Mouse (Mus musculus) forebrain, embryonic 16.5 days (tissue): ENCODE measurements at regions not wholly inside any gene's neighbourhood (a gene's known extent, or its start where the extent isn't known, plus 50 kb on each side); places are given as distances from the start of the nearest gene placed in this dataset.

Experiments used
- ATAC-seq: fragments of 200-750 bp; cut with Nextera tagmentation; 2 replicates; pipeline ENCODE4 v1.8.0; 2017; ENCODE audit warnings: mild to moderate bottlenecking, moderate library complexity
- H3K27ac ChIP-seq: fragments of 300-500 bp; sonication (generic); 2 replicates; pipeline ENCODE4 v1.5.1; 2014; ENCODE audit warnings: low read length, control low read depth
- H3K27me3 ChIP-seq: fragments of 300-500 bp; sonication (generic); replicated peaks from 2 replicates; pipeline ENCODE4 v1.6.1; 2014; ENCODE audit warnings: low read length; ENCODE audit not compliant: control insufficient read depth, insufficient read depth
- H3K36me3 ChIP-seq: fragments of 300-500 bp; sonication (generic); 2 replicates; pipeline ENCODE4 v1.6.1; 2014; ENCODE audit not compliant: control insufficient read depth, insufficient read depth
- H3K4me1 ChIP-seq: fragments of 300-500 bp; sonication (generic); replicated peaks from 2 replicates; pipeline ENCODE4 v1.6.1; 2014; ENCODE audit warnings: low read length; ENCODE audit not compliant: control insufficient read depth, insufficient read depth
- H3K4me2 ChIP-seq: fragments of 300-500 bp; sonication (generic); 2 replicates; pipeline ENCODE4 v1.6.1; 2014; ENCODE audit warnings: mild to moderate bottlenecking, low read length, control low read depth
- H3K4me3 ChIP-seq: fragments of 300-500 bp; sonication (generic); replicated peaks from 2 replicates; pipeline ENCODE4 v1.5.1; 2014; ENCODE audit warnings: mild to moderate bottlenecking, low read length, control low read depth
- H3K9ac ChIP-seq: fragments of 300-500 bp; sonication (generic); replicated peaks from 2 replicates; pipeline ENCODE4 v1.6.1; 2014; ENCODE audit warnings: low read depth, low read length, control low read depth
- H3K9me3 ChIP-seq: fragments of 300-500 bp; sonication (generic); 2 replicates; pipeline ENCODE4 v1.6.1; 2016; ENCODE audit warnings: low read length; ENCODE audit not compliant: control insufficient read depth
- WGBS: fragments of 180-500 bp; shearing (Covaris S2); extraction: QIAGEN DNeasy Blood & Tissue Kit; methylation state at CpG from one replicate; pipeline ENCODE4 v1.1.7; 2014; 5-methylcytosine and 5-hydroxymethylcytosine counted together

DNA sequence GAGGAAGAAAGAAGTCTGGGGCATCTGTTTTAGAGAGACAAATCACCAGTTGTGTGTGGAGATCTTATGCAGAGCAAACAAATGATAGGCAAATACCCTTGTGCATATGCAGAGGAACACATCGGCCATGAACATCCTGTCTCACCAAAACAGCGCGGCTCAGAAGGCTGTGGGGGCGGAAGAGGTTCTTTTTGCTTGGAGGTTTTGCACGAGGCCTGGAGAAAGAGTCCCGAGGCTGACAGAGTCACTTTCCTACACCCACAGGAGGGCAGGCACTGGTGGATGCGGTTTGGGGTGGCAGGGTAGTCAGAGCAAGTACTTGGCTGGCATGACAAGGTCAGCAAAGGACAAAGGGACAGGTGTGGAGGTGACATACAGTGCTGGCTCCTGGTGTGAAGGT lies 77.4 kb upstream of the Zfp831 start:
- Histone ChIP-seq H3K9me3 (no peaks in the 10 kb centered on the region), H3K9ac (no peak overlapping the region), H3K27me3 (no peaks in the 10 kb centered on the region), H3K4me1 (peaks cover 3% of the 10 kb centered on the region; the same call in 1 of the 2 replicates), H3K4me3 (no peak overlapping the region), H3K4me2 (no peak overlapping the region), H3K36me3 (no peaks in the 10 kb centered on the region), H3K27ac (no peak overlapping the region)
- WGBS: 85% methylated on average over 7 of the region's 7 CpGs
- no peak for ATAC-seq

DNA sequence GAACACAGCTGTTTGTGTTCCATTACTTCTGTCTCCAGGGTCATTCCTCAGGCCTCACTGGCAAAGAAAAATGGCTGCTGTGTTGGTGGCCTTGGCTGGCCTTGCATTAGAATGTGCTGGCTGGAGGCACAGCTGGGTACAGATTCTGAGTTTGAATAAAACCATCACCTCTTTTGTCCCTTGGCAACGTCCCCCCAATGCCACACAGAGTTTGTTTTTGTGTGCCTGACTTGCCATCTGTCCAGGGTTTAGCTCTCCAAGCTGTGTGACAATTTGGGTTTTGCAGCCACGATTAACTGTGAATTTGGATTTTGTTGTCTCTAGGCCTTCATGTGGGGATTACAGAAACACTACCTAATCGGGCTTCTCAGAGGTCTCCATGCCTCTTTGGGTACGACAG lies 76.6 kb upstream of the Zfp831 start:
- Histone ChIP-seq H3K4me3 (no peak overlapping the region), H3K4me1 (peaks cover 3% of the 10 kb centered on the region; the same call in 1 of the 2 replicates), H3K9me3 (no peaks in the 10 kb centered on the region), H3K36me3 (no peaks in the 10 kb centered on the region), H3K27ac (no peak overlapping the region), H3K9ac (no peak overlapping the region), H3K4me2 (no peak overlapping the region), H3K27me3 (no peaks in the 10 kb centered on the region)
- ATAC-seq: no peak
- WGBS: 46% methylated on average over 4 of the region's 4 CpGs

DNA sequence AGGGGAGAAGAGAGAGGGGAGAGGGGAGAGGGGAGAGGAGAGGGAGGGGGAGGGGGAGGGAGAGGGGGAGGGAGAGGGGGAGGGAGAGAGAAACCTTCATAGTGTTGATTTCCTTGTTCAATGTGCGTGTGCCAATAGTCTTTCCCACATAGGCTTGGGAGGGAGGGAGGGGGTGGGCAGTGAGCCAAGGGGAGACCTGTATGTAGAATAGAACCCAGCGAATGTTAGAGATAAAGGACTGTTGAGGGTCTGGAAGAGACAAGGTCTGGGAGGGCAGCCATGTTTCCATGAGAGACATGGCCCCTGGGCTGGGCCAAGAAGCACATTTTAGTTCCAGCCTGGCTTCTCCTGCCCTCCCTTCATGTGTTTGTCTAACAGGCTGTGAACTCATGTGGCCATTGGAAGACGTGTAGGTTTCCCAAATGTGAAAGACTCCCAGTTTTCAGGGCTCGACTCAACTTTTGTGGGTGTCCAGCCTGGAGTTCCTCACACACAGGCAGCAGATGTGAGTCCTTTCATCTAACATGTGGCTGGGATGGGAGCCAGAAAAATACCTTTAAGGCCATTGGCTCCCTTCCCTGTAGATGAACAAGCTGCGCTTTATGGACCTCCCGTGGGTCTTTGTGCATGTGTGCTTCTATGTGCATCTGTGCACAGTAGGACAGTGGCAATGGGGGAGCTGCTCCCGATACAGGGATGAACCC lies 68.4 kb upstream of the Zfp831 start:
- Histone ChIP-seq H3K9me3 (no peaks in the 10 kb centered on the region), H3K4me2 (no peak overlapping the region), H3K27me3 (no peaks in the 10 kb centered on the region), H3K9ac (no peak overlapping the region), H3K4me1 (no peaks in the 10 kb centered on the region), H3K36me3 (no peaks in the 10 kb centered on the region), H3K27ac (no peak overlapping the region), H3K4me3 (no peak overlapping the region)
- ATAC-seq: no peak
- WGBS: 69% methylated on average over 7 of the region's 7 CpGs

DNA sequence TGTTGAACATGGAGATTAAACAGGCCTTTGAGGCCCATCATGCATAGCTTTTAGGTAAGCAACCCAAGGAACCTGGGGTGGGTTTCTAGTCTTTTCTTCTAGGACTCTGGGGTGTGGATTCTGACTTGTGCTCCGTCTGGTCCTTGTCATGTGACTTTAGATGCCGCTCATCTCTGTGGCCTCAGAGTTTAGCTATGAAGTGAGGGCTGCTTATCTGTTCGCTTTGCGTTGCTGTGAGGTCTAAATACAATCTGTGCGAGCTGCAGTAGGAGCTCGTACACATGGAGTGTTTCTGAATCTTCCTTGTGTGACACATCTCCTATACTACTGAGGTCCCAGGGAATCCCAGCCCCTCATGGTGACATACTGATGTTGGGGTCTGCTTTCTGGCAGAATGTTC lies 67.8 kb upstream of the Zfp831 start:
- H3K4me1 ChIP-seq: no peaks in the 10 kb centered on the region
- no peak overlapping the region for H3K4me2 ChIP-seq
- ATAC-seq: no peak
- H3K9me3 ChIP-seq: no peaks in the 10 kb centered on the region
- H3K36me3 ChIP-seq: no peaks in the 10 kb centered on the region
- 96% methylated on average over 6 of the region's 6 CpGs for WGBS
- H3K9ac ChIP-seq: no peak overlapping the region
- H3K27me3 ChIP-seq: no peaks in the 10 kb centered on the region
- no peak overlapping the region for H3K4me3 ChIP-seq
- no peak overlapping the region for H3K27ac ChIP-seq

DNA sequence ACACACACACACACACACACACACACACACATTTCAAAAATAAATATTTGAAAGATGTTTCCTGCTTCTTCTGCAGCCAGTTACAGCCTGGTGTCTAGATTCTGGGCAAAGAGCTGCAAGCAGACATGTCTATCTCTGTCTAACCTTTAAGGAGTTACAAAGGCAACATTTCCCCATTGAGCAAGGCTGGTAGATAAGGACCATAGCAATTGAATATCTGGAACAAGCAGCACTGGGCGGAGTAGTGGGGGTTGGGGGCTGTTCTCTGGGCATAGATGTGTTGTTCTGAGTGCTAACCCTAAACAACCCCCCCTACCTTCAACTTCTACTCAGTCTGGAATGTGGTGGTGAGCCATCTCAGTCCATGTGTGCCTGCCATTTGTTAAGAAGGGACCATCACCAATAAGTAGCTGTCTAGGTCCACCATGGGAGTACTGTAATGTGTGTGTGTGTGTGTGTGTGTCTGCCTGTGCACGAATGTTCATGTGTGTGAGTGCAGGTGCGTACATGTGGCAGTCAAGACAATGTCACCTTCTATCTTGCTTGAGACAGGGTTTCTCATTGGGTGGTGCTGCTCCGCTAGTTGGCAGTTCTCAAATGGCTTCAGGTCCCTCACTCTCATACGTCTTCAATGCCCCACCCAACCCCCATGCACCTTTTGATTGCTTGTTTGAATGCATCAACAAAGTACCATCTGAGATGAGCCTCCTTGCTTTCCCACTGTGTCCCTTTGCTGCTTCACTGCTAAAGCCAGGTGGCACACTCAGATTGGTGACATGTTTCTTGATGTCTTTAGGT lies 62.2 kb upstream of the Zfp831 start:
- H3K9ac ChIP-seq: no peak overlapping the region
- ATAC-seq: no peak
- 91% methylated on average over 5 of the region's 5 CpGs for WGBS

DNA sequence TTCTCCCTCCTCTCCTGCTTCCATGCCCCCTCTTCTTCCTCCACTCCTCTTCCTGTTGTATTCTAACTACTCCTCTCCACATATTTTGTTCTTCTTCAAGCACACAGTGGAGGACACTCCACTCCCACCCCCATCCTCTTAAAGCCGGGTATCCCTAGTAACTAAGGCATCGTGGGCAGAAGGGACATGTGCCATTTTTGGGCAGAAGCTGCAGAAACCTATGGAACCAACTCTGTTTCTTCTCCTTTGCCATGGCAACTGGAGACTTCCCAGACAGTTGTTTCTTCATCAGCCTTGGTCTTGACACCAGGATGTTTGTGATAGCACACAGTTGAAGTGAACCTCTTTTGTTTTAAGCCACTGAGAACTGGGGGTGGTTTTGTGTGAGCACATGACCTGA lies 59.1 kb upstream of the Zfp831 start:
- Histone ChIP-seq H3K4me2 (no peak overlapping the region), H3K4me1 (no peaks in the 10 kb centered on the region)
- WGBS: 82% methylated on average over 2 of the region's 2 CpGs

More for the DNA sequence above, 62.2 kb upstream of the Zfp831 start:
- Histone ChIP-seq H3K4me2 (no peak overlapping the region), H3K27me3 (no peaks in the 10 kb centered on the region), H3K4me1 (no peaks in the 10 kb centered on the region), H3K36me3 (no peaks in the 10 kb centered on the region), H3K4me3 (no peak overlapping the region), H3K27ac (no peak overlapping the region), H3K9me3 (no peaks in the 10 kb centered on the region)

More for the DNA sequence above, 59.1 kb upstream of the Zfp831 start:
- Histone ChIP-seq H3K27me3 (no peaks in the 10 kb centered on the region), H3K36me3 (no peaks in the 10 kb centered on the region), H3K4me3 (no peak overlapping the region), H3K9ac (no peak overlapping the region), H3K27ac (no peak overlapping the region), H3K9me3 (no peaks in the 10 kb centered on the region)
- no peak for ATAC-seq
